Mouse (Mus musculus): ENCODE measurements around the gene Wfdc8. TPM values are rescaled to one million over a fixed set of nuclear protein-coding genes. Genes with fewer than 3 reads are reported as not detected.
A peak's percentile ranks its signal among the peaks of the same experiment; 100 is the strongest.
"Not testable (repeated sequence)": the region's sequence is repeated elsewhere in the genome, so short reads cannot be mapped to it uniquely, and the experiment has no call there.

The Wfdc8 gene
- polyA plus RNA-seq (2012; rRNA removed), result not detected in 2 replicates

DNA sequence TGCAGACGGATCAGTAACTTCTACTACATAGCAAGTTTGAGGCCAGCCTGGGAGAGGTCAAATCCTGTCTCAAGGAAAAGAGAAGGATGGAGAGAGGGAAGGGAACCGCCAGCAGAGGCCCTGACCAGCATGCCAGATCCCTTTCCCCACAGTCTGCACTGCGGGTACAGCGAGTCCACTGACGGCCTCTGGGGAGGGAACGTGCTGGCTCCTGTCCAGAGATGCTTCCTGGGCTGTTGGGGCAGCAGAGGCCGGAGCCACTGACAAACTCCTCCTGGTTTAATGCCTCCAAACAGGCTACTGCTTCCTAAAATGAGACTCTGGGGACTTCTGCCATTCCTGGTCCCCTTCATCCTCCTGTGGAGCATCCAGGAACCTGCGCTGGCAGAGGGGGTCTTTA lies at the start of gene Wfdc8, which contains the start of gene Wfdc6b:
TSS of gene Wfdc8 (minus strand) at position 156 of the 400 bp plus-strand sequence.
TSS of gene Wfdc6b (plus strand) at position 52 of the 400 bp plus-strand sequence.
- H3K4me1 ChIP-seq (ENCODE audit: control insufficient read depth, insufficient read depth, low read length); H3K4me3 ChIP-seq (ENCODE audit: insufficient read depth, low read length); H3K27ac ChIP-seq (ENCODE audit: insufficient read depth, low read length): not testable (repeated sequence)

DNA sequence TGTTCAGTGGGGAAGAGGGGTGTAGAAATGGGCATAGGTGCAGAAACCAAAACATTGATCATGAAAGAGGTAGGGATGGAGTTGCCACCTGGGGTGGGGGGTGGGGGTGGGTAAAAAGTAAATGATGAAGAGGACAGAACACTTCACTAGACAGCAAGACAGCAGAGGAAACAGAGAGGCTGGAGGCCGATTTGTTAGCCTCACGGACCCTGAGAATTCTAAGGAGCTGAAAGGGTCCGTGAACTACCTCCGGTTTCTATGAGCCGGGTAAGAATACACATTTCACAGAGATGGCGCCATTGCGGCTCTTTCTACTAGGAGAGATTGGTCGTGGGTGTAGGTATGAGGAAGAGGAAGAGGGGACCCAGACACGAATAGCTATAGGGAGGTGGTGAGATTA lies 43.1 kb upstream of the Wfdc8 start, which contains the start of gene Wfdc9:
TSS of gene Wfdc9 (minus strand) at position 101 of the 400 bp plus-strand sequence.
- no peak for TF ChIP-seq POLR2A (IDR thresholded peaks at IDR 0.05; ENCODE audit: extremely low read depth, insufficient read depth, low read length)
- no peak for TF ChIP-seq CTCF (IDR thresholded peaks at IDR 0.05; ENCODE audit: extremely low read depth, insufficient read depth, low read length)
- Histone ChIP-seq H3K4me1 (ENCODE audit: control insufficient read depth, insufficient read depth, low read length) (no peaks in the 10 kb centered on the region), H3K4me3 (ENCODE audit: insufficient read depth, low read length) (no peak within 1 kb of the TSS), H3K27ac (ENCODE audit: insufficient read depth, low read length) (no peak within 1 kb of the TSS)

DNA sequence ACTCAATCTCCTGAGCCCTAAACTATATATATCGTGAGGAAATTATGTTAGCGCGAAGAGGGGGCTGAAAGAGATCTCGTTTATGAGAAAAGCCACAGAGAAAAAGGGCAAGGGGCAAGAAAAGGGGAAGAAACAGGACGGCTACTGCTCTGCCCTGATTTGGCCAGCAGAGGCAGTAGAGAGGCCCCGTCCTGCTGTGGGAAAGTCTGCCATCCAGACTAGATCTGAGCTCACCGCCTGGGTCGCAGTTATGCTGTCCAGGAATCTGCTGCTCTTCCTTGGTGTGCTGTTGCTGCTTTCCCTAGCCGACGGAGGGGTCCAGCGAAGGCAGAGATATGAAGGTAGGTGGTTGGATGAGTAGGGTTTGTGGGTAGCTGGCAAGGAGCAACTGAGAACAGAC lies 42.4 kb upstream of the Wfdc8 start, which contains the start of gene Wfdc10:
TSS of gene Wfdc10 (plus strand) at position 189 of the 400 bp plus-strand sequence.
- TF ChIP-seq POLR2A (IDR thresholded peaks at IDR 0.05; ENCODE audit: extremely low read depth, insufficient read depth, low read length) (no peak), CTCF (IDR thresholded peaks at IDR 0.05; ENCODE audit: extremely low read depth, insufficient read depth, low read length) (peak; percentile 54)
- no peaks in the 10 kb centered on the region for H3K4me1 ChIP-seq (ENCODE audit: control insufficient read depth, insufficient read depth, low read length)
- no peak within 1 kb of the TSS for H3K4me3 ChIP-seq (ENCODE audit: insufficient read depth, low read length)

DNA sequence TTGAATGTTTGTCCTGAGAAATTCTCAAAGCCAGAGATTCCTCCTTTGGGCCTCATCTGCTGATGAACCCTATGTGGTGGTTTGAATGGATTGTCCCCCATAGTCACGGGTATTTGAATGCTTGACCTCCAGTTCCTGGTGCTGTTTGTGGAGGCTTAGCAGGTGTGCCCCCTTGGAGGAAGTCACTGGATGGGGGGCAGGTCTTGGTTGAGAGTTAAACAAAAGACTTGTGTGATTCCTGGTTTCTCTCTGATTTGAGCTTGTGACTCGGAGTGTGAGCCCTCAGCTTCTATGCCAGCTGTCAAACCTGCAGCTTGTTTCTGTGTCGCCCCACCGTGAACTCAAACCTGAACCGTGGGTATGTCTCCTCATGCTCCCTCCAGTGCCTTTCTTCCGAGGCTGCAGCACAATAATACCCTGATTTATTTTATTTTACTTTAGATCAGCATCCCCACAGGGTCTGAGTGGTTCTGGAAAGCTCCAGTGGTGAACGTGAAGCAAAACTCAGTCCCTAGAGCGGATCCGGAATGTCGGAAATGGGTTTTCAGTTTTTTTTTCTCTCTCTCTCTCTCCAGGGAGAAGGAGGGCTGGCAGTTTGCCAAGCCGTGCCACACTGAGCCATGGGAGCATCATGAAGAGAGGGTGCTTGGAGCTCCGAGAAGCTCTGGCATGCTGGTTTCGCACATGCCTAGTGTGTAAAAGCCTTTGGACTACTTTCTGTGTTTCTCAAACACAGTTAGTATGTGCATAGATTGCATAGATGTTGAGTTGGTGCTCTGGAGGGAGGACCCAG lies 28.7 kb upstream of the Wfdc8 start:
- Histone ChIP-seq H3K4me3 (ENCODE audit: insufficient read depth, low read length) (no peak overlapping the region), H3K4me1 (ENCODE audit: control insufficient read depth, insufficient read depth, low read length) (no peaks in the 10 kb centered on the region), H3K27ac (ENCODE audit: insufficient read depth, low read length) (no peak overlapping the region)
- TF ChIP-seq CTCF (IDR thresholded peaks at IDR 0.05; ENCODE audit: extremely low read depth, insufficient read depth, low read length) (no peak), POLR2A (IDR thresholded peaks at IDR 0.05; ENCODE audit: extremely low read depth, insufficient read depth, low read length) (no peak)

More for the DNA sequence above, 42.4 kb upstream of the Wfdc8 start, which contains the start of gene Wfdc10:
- no peak within 1 kb of the TSS for H3K27ac ChIP-seq (ENCODE audit: insufficient read depth, low read length)

DNA sequence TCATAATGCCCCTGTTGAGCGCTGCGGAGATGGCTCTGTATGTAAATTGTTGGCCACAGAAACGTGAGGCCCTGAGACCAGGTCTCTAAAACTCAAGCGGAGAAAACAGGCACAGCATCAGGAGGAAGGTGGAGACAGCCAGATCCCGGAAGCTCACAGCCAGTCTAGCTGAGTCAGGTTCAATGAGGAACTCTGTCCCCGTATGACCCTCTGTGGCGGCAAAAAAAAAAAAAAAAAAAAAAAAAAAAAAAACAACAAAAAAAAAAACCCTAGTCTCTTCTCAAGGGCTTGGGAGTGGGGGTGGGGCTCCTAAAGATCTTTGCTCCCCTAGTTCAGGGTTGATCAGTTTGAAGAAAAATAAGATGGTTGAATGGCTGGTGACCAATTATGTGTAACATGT lies 27.7 kb upstream of the Wfdc8 start:
- H3K4me1 ChIP-seq (ENCODE audit: control insufficient read depth, insufficient read depth, low read length), result no peaks in the 10 kb centered on the region
- H3K4me3 ChIP-seq (ENCODE audit: insufficient read depth, low read length), result no peak overlapping the region
- no peak overlapping the region for H3K27ac ChIP-seq (ENCODE audit: insufficient read depth, low read length)
- TF ChIP-seq POLR2A (IDR thresholded peaks at IDR 0.05; ENCODE audit: extremely low read depth, insufficient read depth, low read length) (no peak), CTCF (IDR thresholded peaks at IDR 0.05; ENCODE audit: extremely low read depth, insufficient read depth, low read length) (no peak)

DNA sequence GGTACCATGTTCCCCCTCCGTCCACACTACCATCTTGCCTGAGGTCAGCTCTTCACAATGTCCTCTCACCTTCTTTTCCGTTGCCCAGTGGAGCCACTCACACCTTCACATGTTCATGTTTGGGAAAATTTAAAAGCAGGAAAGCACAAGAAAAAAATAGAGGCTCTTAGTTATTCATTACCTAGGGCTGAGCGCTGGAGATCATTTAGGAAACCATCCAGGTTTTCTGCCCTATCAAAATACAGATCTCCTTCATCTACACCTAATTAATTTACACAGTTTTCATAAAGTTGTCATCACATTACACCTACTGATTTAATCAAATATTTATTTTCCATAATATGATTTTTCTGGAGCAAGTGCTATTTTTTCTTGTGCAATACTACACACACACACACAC lies 25.3 kb upstream of the Wfdc8 start, which contains the start of gene Wfdc16:
TSS of gene Wfdc16 (minus strand) at position 101 of the 400 bp plus-strand sequence.
- TF ChIP-seq POLR2A (IDR thresholded peaks at IDR 0.05; ENCODE audit: extremely low read depth, insufficient read depth, low read length) (no peak), CTCF (IDR thresholded peaks at IDR 0.05; ENCODE audit: extremely low read depth, insufficient read depth, low read length) (no peak)
- no peaks in the 10 kb centered on the region for H3K4me1 ChIP-seq (ENCODE audit: control insufficient read depth, insufficient read depth, low read length)
- H3K4me3 ChIP-seq (ENCODE audit: insufficient read depth, low read length), result no peak within 1 kb of the TSS

DNA sequence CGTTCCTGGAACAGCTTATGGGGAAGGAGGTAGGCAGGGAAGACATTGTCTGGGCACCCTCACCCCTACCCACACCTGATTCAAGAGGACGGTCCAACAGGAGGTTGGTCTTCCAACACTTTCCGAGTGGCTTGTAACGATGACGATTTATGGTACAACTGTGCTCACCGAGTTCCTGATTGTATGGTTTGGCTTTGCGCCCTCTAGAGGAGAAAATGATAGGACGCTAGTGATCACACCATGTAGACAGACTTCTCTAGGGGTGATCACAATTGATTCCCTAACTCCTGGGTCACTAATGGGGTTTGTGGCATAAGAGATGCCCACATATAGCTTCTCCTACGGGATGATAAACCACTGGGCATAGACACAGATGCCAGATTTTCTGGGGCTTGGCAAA lies 21.8 kb upstream of the Wfdc8 start:
- Histone ChIP-seq H3K4me1 (ENCODE audit: control insufficient read depth, insufficient read depth, low read length) (no peaks in the 10 kb centered on the region), H3K4me3 (ENCODE audit: insufficient read depth, low read length) (no peak overlapping the region), H3K27ac (ENCODE audit: insufficient read depth, low read length) (no peak overlapping the region)
- TF ChIP-seq CTCF (IDR thresholded peaks at IDR 0.05; ENCODE audit: extremely low read depth, insufficient read depth, low read length) (no peak), POLR2A (IDR thresholded peaks at IDR 0.05; ENCODE audit: extremely low read depth, insufficient read depth, low read length) (no peak)

More for the DNA sequence above, 25.3 kb upstream of the Wfdc8 start, which contains the start of gene Wfdc16:
- no peak within 1 kb of the TSS for H3K27ac ChIP-seq (ENCODE audit: insufficient read depth, low read length)

DNA sequence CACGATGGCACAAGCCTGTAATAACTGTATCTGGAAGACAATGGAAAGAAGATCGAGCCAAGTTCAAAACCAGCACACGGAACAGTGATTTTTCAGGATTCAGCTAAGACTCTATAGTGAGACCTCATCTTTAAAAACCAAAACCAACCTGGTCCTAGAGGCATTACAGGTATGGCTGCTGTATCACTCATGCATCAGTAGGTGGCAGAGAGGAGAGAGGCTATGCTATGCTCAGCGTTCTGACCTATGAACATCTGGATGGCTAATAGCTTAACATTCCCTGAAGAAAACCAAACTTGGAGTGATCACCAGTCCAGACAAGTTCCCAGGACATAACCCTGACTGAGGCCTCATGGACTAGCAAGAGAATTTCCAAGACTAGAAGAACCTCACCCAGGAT lies 8.3 kb upstream of the Wfdc8 start:
- Histone ChIP-seq H3K27ac (ENCODE audit: insufficient read depth, low read length) (no peak overlapping the region), H3K4me3 (ENCODE audit: insufficient read depth, low read length) (no peak overlapping the region), H3K4me1 (ENCODE audit: control insufficient read depth, insufficient read depth, low read length) (no peaks in the 10 kb centered on the region)
- TF ChIP-seq POLR2A (IDR thresholded peaks at IDR 0.05; ENCODE audit: extremely low read depth, insufficient read depth, low read length) (no peak), CTCF (IDR thresholded peaks at IDR 0.05; ENCODE audit: extremely low read depth, insufficient read depth, low read length) (no peak)

DNA sequence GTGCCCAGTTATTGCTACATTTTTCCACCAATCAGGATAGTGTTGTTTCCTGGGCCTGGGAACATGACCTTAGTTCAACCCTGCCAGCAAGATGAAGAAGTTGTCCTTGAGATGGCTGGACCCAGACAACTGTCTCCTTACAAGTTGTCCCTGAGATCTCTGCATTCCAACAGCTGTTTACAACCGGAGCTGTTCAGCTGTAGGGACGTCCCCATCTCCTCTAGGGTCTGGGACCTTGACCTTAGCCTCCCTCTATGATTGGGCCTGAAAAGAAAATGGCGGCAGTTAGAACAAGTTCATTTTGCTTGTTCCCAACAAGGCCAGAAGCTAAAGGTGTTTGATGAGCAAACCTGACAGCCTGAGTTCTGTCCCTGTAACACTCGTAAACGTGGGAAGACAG lies 5.6 kb upstream of the Wfdc8 start:
- H3K4me1 ChIP-seq (ENCODE audit: control insufficient read depth, insufficient read depth, low read length), result no peaks in the 10 kb centered on the region
- no peak overlapping the region for H3K27ac ChIP-seq (ENCODE audit: insufficient read depth, low read length)
- TF ChIP-seq CTCF (IDR thresholded peaks at IDR 0.05; ENCODE audit: extremely low read depth, insufficient read depth, low read length) (no peak), POLR2A (IDR thresholded peaks at IDR 0.05; ENCODE audit: extremely low read depth, insufficient read depth, low read length) (no peak)
- H3K4me3 ChIP-seq (ENCODE audit: insufficient read depth, low read length), result no peak overlapping the region

DNA sequence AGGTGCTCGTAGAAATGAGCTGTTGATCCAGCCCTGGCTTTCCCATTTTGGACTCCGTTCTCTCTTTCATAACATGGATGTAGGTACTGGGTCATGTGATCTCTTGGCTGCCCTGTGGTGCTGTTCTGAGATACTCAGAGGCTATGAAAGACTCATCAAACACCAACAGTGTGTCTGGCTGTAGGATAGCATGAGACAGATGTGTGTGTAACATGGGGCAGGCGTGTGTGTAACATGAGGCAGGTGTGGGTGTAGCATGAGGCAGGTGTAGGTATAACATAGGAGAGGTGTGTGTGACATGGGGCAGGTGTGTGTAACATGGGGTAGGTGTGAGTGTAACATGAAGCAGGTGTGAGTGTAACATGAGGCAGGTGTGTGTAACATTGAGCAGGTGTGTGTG lies 2.0 kb upstream of the Wfdc8 start:
- TF ChIP-seq CTCF (IDR thresholded peaks at IDR 0.05; ENCODE audit: extremely low read depth, insufficient read depth, low read length) (no peak), POLR2A (IDR thresholded peaks at IDR 0.05; ENCODE audit: extremely low read depth, insufficient read depth, low read length) (no peak)
- Histone ChIP-seq H3K27ac (ENCODE audit: insufficient read depth, low read length) (no peak overlapping the region), H3K4me3 (ENCODE audit: insufficient read depth, low read length) (no peak overlapping the region), H3K4me1 (ENCODE audit: control insufficient read depth, insufficient read depth, low read length) (no peaks in the 10 kb centered on the region)

Data from cortical plate, adult 2 months (tissue).